Mouse (Mus musculus) midbrain, postnatal 0 days (tissue): ENCODE results near the gene Tmem252. TPM values are rescaled to one million over a fixed set of nuclear protein-coding genes. Genes with fewer than 3 reads are reported as not detected.

ENCODE experiments used
- ATAC-seq: fragments of 200-750 bp; cut with Nextera tagmentation; 2 replicates; pipeline ENCODE4 v1.8.0; 2017; ENCODE audit warnings: moderate number of reproducible peaks, mild to moderate bottlenecking, moderate TSS enrichment, moderate library complexity; ENCODE audit not compliant: low FRiP score
- DNase-seq: peaks from one replicate; pipeline ENCODE4 v3.0.0-alpha.2; 2015; ENCODE audit warnings: low spot score
- H3K27ac ChIP-seq: fragments of 300-500 bp; sonication (generic); 2 replicates; pipeline ENCODE4 v1.5.1; 2014; ENCODE audit warnings: low read depth, mild to moderate bottlenecking, low read length, mixed read lengths
- H3K27me3 ChIP-seq: fragments of 300-500 bp; sonication (generic); 2 replicates; pipeline ENCODE4 v1.6.1; 2014; ENCODE audit warnings: low read length, control low read depth, mixed read lengths; ENCODE audit not compliant: insufficient read depth
- H3K36me3 ChIP-seq: fragments of 300-500 bp; sonication (generic); 2 replicates; pipeline ENCODE4 v1.6.1; 2014; ENCODE audit warnings: low read length, control low read depth, mixed read lengths; ENCODE audit not compliant: insufficient read depth
- H3K4me1 ChIP-seq: fragments of 300-500 bp; sonication (generic); 2 replicates; pipeline ENCODE4 v1.6.1; 2014; ENCODE audit warnings: mild to moderate bottlenecking, control low read depth, antibody characterized with exemption, low read length, mixed read lengths; ENCODE audit not compliant: insufficient read depth
- H3K4me2 ChIP-seq: fragments of 300-500 bp; sonication (generic); 2 replicates; pipeline ENCODE4 v1.6.1; 2014; ENCODE audit warnings: low read depth, mild to moderate bottlenecking, low read length, mixed read lengths; ENCODE audit not compliant: poor library complexity, severe bottlenecking
- H3K4me3 ChIP-seq: fragments of 300-500 bp; sonication (generic); 2 replicates; pipeline ENCODE4 v1.5.1; 2014; ENCODE audit warnings: low read depth, mild to moderate bottlenecking, low read length, moderate library complexity
- H3K9ac ChIP-seq: fragments of 300-500 bp; sonication (generic); replicated peaks from 2 replicates; pipeline ENCODE4 v1.6.1; 2014; ENCODE audit warnings: mild to moderate bottlenecking, low read length, moderate library complexity, mixed read lengths; ENCODE audit not compliant: poor library complexity, severe bottlenecking
- H3K9me3 ChIP-seq: fragments of 300-500 bp; sonication (generic); 2 replicates; pipeline ENCODE4 v1.6.1; 2016; ENCODE audit warnings: low read length, control low read depth
- CTCF ChIP-seq: IDR thresholded peaks from 2 replicates; pipeline ENCODE4 v1.5.1; 2016; ENCODE audit warnings: antibody characterized with exemption, mild to moderate bottlenecking
- WGBS: fragments of 180-500 bp; shearing (Covaris S2); extraction: QIAGEN DNeasy Blood & Tissue Kit; methylation state at CpG from one replicate; pipeline ENCODE4 v1.1.7; 2014; 5-methylcytosine and 5-hydroxymethylcytosine counted together
- polyA plus RNA-seq: library from polyadenylated mRNA; unstranded; fragments of >200 nt; fragmentation: Nextera tagmentation; extraction: Ambion mirVana; gene quantifications from 2 replicates; pipeline ENCODE4 v1.2.1, GENCODE M21; 2015
- total RNA-seq: library from RNA; depleted of rRNA; stranded (reverse); fragments of >200 nt; gene quantifications from 2 replicates; pipeline ENCODE4 v1.2.3, GENCODE M21; 2014

The Tmem252 gene
- total and polyA plus RNA-seq, 2 experiments from 2014 or later, result 0.90 to 1.2 TPM

GRCm38 (mm10) chr19:24671571-24671970, 2.2 kb upstream of the Tmem252 start:
- Histone ChIP-seq H3K9me3 (no peaks in the 10 kb centered on the region), H3K36me3 (no peaks in the 10 kb centered on the region), H3K9ac (no peak overlapping the region), H3K4me2 (no peak overlapping the region), H3K27me3 (no peaks in the 10 kb centered on the region), H3K4me3 (no peak overlapping the region), H3K27ac (no peak overlapping the region), H3K4me1 (no peaks in the 10 kb centered on the region)
- no peak for DNase-seq
- no peak for ATAC-seq
- TF ChIP-seq CTCF, result no peak
- 70% methylated on average over 3 of the region's 3 CpGs for WGBS

- Histone ChIP-seq H3K4me2 (no peak overlapping the region), H3K27me3 (no peaks in the 10 kb centered on the region), H3K4me1 (no peaks in the 10 kb centered on the region), H3K27ac (no peak overlapping the region), H3K9me3 (no peaks in the 10 kb centered on the region), H3K36me3 (no peaks in the 10 kb centered on the region), H3K9ac (no peak overlapping the region), H3K4me3 (no peak overlapping the region)
- 77% methylated on average over 10 of the region's 10 CpGs for WGBS
- TF ChIP-seq CTCF, result no peak
- ATAC-seq (no peak), DNase-seq (no peak)
Measured at GRCm38 (mm10) chr19:24672366-24672960, 1.3 kb upstream of the Tmem252 start.

- no peak overlapping the region for H3K9ac ChIP-seq
- ATAC-seq (no peak), DNase-seq (no peak)
- H3K27me3 ChIP-seq, result no peaks in the 10 kb centered on the region
- no peaks in the 10 kb centered on the region for H3K9me3 ChIP-seq
- no peak overlapping the region for H3K27ac ChIP-seq
- H3K4me1 ChIP-seq, result no peaks in the 10 kb centered on the region
- H3K36me3 ChIP-seq, result no peaks in the 10 kb centered on the region
- no peak overlapping the region for H3K4me3 ChIP-seq
- H3K4me2 ChIP-seq, result no peak overlapping the region
- no peak for TF ChIP-seq CTCF
- 92% methylated on average over 10 of the region's 10 CpGs for WGBS
Measured at GRCm38 (mm10) chr19:24673331-24673730, 477 bp upstream of the Tmem252 start.

GRCm38 (mm10) chr19:24676429-24676828, 2.6 kb downstream of the Tmem252 start:
- WGBS, result 89% methylated on average over 7 of the region's 7 CpGs

GRCm38 (mm10) chr19:24677242-24677984, 3.6 kb downstream of the Tmem252 start:
- TF ChIP-seq CTCF, result no peak
- H3K36me3 ChIP-seq, result no peaks in the 10 kb centered on the region
- no peak overlapping the region for H3K27ac ChIP-seq
- no peak for ATAC-seq
- H3K4me2 ChIP-seq, result no peak overlapping the region
- no peak overlapping the region for H3K4me3 ChIP-seq
- no peaks in the 10 kb centered on the region for H3K4me1 ChIP-seq
- no peaks in the 10 kb centered on the region for H3K9me3 ChIP-seq
- H3K27me3 ChIP-seq, result no peaks in the 10 kb centered on the region
- WGBS, result 67% methylated on average over 8 of the region's 8 CpGs
- DNase-seq, result no peak
- no peak overlapping the region for H3K9ac ChIP-seq

More at GRCm38 (mm10) chr19:24676429-24676828, 2.6 kb downstream of the Tmem252 start:
- Histone ChIP-seq H3K4me2 (no peak overlapping the region), H3K9me3 (no peaks in the 10 kb centered on the region), H3K4me1 (no peaks in the 10 kb centered on the region), H3K27me3 (no peaks in the 10 kb centered on the region), H3K27ac (no peak overlapping the region), H3K4me3 (no peak overlapping the region), H3K9ac (no peak overlapping the region), H3K36me3 (no peaks in the 10 kb centered on the region)
- ATAC-seq (no peak), DNase-seq (no peak)
- no peak for TF ChIP-seq CTCF

- Histone ChIP-seq H3K27ac (no peak overlapping the region), H3K27me3 (no peaks in the 10 kb centered on the region), H3K4me2 (no peak overlapping the region), H3K9ac (no peak overlapping the region), H3K4me3 (no peak overlapping the region), H3K36me3 (no peaks in the 10 kb centered on the region), H3K9me3 (no peaks in the 10 kb centered on the region), H3K4me1 (no peaks in the 10 kb centered on the region)
- ATAC-seq (no peak), DNase-seq (no peak)
- no peak for TF ChIP-seq CTCF
- WGBS, result 75% methylated on average over 12 of the region's 12 CpGs
Measured at GRCm38 (mm10) chr19:24683016-24683720, 9.4 kb downstream of the Tmem252 start.
